Mouse (Mus musculus) embryonic fibroblast, embryonic 13.5 days (primary cell): Measurements from ENCODE around the gene Sparcl1.

Experiments
- CTCF ChIP-seq: IDR thresholded peaks from 2 replicates; pipeline ENCODE4 v1.5.1; 2011; ENCODE audit warnings: mild to moderate bottlenecking, control low read depth, low read length, moderate library complexity, borderline replicate concordance; ENCODE audit not compliant: insufficient read depth
- POLR2A ChIP-seq: IDR thresholded peaks from 2 replicates; pipeline ENCODE4 v1.6.1; 2011; ENCODE audit warnings: low read depth, mild to moderate bottlenecking, control low read depth, low read length, moderate library complexity

GRCm38 (mm10) chr5:104126561-104127320 lies 13.2 kb upstream of the Sparcl1 start:
- TF ChIP-seq CTCF (no peak), POLR2A (no peak)
